Mouse (Mus musculus) ES-Bruce4 (cell line): ENCODE measurements at regions not wholly inside any gene's neighbourhood (a gene's known extent, or its start where the extent isn't known, plus 50 kb on each side); places are given as distances from the start of the nearest gene placed in this dataset.

Source experiments
- CTCF ChIP-seq: IDR thresholded peaks from one replicate; pipeline ENCODE4 v1.8.1; 2011; ENCODE audit warnings: low read depth, low read length
- POLR2A ChIP-seq: IDR thresholded peaks from one replicate; pipeline ENCODE4 v1.8.1; 2011; ENCODE audit warnings: low read length; ENCODE audit not compliant: insufficient read depth

DNA sequence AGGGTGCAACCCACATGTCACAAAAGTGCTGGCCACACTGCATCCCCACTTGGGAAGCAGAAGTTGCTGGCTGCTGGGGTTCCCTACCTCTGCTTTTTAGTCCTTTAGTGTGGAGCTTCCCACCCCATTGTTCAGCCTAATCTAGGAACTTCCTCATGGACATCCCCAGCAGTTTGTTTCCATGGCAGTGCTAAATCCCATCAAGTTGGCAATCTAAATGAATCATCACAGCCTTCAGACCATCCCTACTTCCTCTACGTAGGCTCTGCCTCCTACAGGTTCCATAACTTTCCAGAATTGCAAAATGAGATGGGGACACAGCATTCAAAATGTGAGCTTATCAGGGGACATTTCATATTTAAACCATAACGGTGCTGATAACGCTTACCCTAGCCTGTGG lies 90.6 kb upstream of the Abca1 start:
- TF ChIP-seq POLR2A, result no peak
- no peak for TF ChIP-seq CTCF
